Mouse (Mus musculus) 3T3-L1 (cell line): Measurements from ENCODE around the gene Fam184b.
A peak's percentile ranks its signal among the peaks of the same experiment; 100 is the strongest.

Experiments used
- DNase-seq: peaks from one replicate; pipeline ENCODE4 v3.0.0-alpha.2; 2015; ENCODE audit warnings: low read depth, low spot score

Gene Fam184b

DNA sequence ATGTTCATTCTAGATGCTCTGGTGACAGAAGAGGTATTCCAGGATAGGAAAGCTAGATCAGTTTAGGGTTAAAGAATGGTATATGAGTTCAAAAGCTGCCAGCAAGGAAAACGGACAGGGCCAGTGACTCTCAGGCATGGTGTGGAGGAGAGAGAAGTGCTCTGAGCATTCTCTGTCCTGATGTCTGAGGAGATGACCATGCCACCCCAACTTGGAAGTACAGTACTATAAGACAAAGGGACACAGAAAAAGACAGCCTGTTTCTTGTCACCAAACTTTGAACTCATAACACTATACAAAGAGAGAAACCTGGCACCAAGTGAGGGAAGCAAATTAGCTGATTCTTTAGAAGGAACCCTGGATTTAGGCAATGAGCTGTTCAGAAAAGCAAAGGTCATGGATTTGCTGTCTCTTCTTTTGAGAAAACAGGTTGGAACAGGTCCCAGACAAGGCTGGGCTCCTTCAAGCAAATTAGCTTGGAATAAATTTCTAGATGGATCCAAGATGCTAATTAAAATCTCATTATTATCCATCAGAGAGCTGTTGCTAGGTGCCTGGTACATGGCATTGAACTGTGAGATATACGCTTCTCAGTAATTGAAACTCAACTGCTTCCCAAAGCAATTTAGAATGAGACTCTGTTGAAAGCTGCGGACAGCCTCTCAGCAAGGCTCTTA lies 43.9 kb downstream of the Fam184b start:
- no peak for DNase-seq

DNA sequence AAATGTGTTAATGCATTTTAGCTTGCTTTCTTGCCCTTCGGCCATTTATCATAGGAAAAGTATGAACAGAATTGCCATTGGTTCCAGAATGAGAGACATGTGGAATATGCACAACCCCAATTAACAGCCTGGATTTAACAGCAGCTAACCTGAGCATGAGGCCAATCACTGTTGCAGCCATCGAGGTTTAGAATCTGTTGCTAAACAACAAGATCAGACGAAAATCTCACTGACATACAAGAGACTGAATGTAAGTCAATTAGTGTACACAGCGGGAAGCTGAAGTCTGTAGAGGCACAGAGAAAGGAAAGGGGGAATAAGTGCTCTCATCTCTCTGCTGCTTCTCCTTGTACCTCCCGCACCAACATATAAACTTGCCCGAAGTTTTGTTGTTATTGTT lies 46.1 kb downstream of the Fam184b start:
- no peak for DNase-seq

DNA sequence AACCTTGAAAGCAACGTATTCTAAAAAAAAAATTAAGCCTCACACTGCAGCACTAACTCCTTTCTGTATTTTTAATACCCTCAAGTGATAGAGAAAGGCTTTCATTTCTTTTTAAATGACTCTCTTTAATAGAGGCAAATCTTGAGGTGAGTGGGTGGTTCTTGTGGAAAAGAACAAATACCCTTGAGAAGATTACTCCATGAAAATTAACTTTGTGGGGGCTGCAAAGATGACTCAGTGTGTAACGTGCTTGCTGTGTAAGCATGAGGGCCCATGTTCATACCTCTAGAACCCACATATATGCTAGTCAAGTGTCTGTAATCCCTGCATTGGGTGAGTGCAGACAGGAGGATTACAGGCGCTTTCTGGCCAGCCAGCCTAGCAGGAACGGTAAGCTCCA lies 49.3 kb downstream of the Fam184b start:
- no peak for DNase-seq

DNA sequence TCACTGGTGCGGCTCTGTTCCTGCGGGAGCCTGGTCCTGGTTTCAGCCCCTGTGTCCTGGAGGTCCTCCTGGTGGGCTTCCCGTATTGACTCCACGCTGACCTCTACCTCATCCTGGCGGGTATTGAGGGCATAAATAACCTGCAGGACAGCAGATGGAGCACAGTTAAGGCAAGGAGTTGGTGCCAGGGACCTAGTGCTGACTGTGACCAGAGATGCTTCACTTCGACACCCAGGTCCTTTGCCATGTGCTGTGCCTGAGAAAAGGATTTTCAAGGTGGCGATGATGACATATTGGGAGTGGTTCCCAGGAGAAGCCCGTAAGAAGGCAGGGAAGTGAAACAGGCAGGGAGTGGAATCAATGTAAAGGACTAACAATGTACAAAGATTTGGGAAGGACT lies 54.8 kb downstream of the Fam184b start:
- no peak for DNase-seq

DNA sequence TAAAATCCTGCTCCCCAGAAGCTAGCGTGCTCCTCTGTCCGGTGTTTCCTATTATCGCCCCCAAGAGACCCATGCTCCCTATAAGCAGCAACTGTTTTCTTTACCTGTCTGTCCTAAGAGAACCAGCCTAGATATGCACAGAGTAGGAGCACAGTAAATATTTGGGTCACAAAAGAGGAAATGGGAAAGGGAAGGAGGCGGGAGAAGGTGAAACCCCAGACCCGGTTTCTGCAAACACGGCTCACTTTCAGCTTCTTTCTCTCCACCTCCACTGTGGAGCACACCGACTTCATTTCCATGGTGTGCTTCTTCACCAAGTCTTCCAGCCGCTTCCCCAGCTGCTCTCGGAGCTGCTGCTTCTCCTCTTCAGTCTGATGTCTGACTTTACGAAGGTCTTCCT lies 59.1 kb downstream of the Fam184b start:
- no peak for DNase-seq

DNA sequence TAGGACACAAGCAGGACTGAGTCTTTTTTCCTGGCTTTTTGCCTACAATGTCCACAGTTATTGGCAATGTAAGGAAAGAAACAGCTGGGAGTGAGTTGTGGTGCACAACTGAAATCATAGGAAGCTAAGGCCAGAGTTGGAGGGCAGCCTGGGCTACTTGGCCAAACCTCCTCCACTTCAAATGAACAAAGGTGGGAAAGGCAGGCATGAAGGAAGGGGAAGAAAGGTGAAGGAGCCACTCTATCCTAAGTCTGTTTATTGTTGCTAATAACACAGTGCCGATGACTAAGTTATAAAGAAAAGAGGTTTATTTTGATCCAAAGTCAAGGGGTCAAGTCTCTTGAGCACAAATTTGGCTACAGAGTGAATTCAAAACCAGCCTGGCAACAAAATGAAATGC lies 62.0 kb downstream of the Fam184b start:
- no peak for DNase-seq

DNA sequence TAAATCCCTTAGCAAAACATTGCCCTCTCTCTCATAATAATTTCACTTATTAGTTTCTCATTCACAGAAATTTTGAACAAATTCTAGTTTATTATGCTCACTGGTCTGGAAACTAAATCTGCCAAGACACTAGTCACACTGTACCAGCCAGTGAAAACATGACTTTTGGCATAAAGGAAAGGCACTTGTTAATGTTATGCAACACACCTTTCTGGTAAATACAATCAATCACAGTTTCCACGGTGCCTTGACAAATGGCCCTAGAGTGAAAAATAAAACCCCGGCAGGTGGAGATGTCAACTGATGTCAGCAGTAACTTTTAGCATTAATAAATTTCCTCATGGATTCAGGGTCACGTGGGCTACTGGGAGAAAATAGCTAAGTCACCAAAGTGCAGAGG lies 62.7 kb downstream of the Fam184b start:
- no peak for DNase-seq

DNA sequence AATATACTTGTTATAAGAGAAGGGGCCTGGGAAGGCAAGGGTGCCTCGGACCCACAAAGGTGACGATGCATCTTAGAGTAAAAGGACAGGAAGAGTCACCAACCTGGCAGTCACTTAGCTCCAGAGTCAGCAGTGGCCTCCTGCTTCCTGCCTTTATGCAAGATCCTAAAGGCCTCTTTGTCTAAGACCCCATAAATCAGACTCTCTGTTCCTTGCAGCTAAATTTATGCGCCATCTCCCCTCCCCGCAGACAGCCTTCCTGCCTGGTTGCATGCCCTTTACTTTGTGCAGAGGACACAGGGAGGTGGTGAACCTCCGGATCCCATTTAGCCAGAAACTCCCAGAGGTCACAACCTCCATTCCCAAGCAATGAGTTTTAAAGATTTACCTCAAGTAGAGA lies 66.6 kb downstream of the Fam184b start:
- no peak for DNase-seq

DNA sequence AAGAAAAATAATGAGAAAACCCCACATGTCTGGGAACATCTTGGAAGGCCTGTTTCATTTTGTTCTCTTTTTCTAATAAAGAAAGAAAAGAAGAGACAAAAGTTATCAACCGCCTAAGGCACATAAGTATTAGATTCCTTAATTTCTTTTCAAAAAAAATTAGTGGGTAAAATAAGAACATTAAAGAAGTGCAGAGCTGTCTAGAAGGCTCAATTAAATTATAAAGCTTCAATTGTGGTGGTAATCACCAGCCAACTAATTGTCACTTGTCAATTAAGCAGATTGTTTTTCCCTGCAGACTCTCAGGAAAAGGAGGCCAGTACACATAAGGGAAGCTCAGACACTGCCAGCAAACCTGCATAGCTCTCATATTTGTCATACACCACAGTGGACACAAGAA lies 73.6 kb downstream of the Fam184b start:
- DNase-seq, result no peak

DNA sequence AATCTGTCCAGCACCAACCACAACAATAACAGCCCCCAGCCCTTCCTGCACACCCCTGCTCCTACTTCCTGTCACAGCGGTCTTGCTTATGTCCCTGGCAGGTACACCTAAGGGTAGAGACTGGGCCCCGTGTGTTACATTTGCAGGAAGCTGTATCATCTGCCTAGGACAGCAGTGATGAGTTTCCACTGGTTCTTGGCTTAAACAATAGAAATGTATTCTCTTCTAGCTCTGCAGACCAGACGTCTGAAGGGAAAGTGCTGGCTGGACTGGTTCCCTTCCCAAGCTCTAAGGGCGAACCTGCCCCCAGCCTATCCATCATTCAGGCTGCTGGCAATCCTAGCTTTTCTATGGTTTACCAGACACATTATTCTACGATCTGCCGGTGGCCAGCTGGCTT lies 75.4 kb downstream of the Fam184b start:
- no peak for DNase-seq

DNA sequence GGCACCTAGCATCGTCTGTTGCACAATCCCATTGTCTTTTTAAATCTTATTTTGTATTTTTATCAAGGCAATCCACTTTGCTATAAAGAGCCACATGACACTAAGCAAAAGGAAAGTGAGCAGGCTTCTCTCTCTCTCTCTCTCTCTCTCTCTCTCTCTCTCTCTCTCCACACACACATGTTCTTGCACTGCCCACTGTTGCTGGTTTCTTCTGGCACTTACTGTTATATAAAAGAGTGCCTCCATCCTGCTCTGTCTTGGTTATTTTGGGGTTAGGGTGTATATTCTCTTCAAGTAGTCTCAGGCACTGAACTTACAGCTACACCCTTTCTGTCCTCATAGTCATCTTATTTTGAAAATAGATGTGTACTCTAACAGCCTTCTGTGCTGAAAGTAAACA lies 89.8 kb downstream of the Fam184b start:
- no peak for DNase-seq

DNA sequence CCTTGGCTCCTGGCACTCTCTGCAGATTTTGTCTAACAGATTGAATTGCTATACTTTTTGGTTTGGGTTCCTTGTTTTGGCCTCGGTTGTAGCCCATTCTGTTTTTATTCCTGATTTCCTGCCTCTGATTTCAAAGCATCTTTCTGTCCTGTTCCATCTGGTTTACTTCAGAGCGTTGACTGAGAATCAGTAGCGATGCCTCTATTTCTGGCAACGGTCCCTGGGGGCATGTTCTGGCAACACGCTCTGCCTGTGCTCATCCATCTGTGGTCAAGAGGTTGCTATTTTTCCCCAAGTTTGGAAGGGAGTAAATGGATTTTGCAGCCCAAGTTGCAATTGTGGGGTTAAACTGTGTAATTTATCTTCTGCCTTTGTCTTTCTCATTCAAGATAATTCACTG lies 96.0 kb downstream of the Fam184b start:
- DNase-seq, result no peak

DNA sequence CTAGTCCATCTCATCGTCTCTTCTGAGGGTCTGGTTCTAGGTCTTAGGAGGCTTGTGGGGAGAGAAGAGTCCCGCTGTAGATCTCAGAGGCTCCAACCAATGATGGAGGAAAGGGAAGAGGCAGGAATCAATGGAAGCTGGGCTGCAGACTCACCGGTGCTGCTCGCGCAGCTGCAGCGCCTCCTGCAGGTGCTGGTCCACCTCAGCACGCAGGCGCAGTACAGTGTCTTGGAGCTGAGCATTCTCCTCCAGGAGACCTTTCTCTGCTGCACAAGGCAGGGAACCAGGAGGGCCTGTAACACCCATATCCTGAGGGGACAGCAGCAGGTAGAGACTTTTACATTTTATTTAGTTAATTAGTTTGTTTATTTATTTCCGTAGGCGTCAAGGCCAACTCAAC lies 99.9 kb downstream of the Fam184b start:
- no peak for DNase-seq

DNA sequence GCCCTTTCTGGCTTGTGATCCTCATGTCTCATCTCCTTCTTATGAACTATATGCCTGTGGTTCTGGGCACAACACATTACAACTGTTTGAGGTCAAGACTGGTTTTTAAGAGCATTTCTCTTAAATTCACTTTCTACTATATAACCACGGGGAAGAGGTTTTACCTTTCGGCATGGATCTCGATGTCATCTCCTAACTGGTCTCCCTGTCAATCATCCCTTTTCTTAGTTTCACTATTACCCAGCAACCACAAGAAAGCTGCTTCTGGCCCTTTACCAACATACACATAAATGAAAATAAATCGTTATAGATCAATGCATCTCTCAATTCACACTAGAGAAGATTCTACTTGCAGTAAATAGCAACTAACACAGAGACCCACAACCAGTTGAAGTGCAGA lies 104.2 kb downstream of the Fam184b start:
- DNase-seq, result no peak

DNA sequence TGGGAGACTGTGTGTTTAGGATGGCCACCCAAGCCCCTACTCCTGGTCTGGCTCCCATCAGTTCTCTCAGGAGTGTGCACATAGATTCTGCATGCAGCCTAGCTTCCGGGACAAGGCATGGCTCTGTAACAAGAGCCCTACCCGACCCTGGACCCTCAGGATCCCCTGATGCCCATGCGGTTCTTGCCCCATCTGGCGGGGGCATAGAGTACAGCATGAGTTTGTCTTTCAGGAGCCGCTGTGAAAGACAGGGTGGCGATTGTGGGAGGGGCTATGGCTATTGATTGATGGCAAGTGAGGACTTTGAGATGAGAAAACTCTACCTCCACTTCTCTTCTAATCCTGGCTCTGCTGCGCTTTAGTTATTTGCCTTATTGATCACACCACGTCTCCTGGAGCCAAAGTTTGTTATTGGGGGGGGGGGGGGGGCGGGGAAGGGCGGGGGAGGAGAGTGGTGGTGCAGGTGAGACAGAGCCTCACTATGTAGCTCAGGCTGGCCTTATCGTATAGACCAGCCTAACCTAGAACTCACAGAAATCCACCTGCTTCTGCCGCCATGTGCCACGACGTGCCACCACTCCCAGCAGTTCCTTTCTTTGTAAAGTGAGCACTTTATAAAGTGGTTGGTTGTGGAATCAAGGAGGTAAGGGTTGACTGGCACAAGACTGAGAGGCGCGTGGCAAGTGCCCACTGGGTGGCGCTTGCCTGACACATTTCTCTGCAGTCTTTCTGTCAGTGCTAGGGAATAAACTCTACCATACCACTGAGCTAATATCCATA lies 104.9 kb downstream of the Fam184b start:
- peak; percentile 42 for DNase-seq

DNA sequence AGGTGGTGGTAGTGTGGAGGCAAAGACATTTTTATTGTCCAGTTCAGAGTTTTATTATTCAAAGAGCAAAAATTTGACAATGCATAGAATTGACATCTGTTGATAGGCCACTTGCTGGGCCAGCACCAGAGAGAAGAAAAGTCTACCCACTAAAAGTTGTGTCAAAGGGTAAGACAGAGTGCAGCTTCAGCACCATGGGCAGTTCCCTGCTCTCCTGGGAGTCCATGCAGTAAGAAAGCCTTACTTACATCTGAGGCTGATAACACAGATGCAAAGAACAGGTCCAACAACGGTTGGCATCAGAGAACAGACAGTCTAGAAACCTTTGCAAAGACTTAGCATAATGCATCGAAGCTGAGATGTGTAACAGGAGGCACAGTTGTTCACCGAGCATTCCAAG lies 109.7 kb downstream of the Fam184b start:
- peak; percentile 71 for DNase-seq

DNA sequence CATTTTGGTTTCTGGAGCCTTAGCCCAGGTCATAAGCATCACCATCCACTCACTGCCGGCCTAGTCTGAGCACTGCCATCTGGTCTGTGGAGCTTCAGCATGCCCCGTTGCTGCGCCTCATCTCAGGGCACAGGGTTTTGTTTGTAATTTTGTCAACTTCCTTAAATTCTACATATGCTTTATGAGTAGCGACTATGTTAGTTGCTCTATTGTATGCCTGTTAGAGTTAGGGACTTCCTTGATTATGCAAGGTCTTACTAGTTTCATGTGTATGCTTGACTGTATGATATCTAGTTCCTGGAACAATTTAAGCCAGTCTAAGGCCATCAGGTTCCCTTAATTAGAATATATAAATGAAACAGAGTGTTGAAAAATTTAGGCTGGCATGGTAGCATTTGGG lies 113.1 kb downstream of the Fam184b start:
- DNase-seq, result no peak

DNA sequence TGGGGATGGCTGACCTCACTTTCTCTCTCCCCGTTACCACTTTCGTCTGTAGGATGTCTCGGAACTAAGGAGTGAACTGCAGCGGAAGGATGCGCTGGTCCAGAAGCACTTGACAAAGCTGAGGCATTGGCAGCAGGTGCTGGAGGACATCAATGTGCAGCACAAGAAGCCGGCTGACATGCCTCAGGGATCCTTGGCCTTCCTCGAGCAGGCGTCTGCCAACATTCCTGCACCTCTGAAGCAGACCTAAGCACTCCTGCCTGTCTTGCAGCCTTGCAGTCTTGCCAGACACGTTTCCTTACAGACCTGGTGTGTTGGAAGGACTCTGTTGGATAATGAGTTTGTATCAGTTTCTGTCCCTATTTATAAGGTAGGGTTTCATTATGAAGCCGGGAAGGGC lies 114.3 kb downstream of the Fam184b start:
- DNase-seq, result no peak

DNA sequence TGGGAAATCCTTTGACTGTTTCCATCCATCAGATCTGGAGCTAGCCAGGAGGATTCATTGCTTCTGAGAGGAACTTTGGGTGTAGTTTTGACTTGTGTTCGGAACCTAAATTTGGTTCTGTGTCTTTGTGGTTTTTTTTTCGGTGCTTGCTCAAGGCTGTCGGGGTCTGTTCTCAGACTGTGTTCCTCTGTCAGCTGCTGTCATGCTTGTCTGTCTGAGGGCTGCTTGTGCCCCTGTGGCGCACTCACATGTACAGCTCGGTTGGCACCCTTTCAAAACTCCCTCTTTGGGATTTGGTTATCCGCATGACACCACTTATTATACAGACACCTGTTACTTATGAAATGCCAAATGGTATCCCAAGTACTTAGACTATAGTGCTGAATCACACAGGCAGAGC lies 117.8 kb downstream of the Fam184b start:
- peak; percentile 9 for DNase-seq

DNA sequence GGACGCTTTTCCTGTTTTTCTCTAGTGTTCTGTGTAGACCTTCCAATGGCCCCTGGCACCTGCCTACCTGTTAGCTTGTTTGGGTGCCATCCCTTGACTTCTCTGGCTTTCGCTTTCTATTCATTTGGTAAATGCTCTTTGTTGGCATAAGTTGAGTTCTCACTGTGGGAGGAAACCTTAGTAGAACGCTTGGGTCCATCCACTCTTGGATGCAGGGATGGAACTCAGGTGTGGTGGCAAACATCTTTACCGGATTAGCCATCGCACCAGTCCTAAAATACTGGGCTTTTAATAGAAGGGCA lies 118.7 kb downstream of the Fam184b start:
- DNase-seq, result peak; percentile 37

DNA sequence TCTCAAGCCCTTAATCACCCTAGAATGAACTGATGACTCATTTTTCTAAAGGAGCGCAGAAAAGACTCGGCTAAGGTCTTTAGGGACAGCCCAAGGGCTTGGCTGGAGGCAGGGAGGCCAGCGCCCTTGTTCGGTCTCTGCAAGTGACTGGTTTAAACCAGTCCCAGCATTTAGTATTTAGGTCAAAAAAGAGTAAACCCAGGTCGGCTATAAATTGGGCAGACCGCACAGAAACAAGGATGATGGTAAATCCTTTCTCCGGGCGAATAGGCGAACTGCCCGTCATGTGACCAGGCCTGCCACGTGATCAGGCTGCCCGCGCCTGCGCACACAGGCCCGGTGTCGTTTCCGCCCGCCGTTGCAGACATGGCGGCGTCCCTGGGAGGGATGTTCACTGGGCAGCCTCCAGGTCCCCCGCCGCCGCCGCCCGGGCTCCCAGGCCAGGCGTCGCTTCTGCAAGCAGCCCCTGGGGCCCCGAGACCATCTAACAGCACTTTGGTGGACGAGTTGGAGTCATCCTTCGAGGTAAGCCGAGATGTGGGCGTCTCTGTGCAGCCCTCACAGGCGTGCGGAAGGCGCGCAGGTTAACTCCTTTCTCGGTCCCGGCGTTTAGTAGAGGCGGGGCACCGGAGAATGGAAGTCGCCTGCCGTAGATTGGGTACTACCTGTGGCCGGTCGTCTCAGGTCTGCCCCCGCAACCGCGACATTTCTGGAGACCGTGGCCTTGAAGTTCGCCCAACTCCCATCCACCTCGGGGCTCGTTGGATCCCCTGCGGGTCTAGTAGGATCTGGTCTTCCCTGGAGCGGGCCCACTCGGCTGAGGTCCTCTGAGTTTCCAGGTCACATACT lies 119.2 kb downstream of the Fam184b start, which contains the start of gene Med28:
Gene Med28 (plus strand): TSS at position 270 of the 849 bp plus-strand sequence.
- peak; percentile 93 for DNase-seq

DNA sequence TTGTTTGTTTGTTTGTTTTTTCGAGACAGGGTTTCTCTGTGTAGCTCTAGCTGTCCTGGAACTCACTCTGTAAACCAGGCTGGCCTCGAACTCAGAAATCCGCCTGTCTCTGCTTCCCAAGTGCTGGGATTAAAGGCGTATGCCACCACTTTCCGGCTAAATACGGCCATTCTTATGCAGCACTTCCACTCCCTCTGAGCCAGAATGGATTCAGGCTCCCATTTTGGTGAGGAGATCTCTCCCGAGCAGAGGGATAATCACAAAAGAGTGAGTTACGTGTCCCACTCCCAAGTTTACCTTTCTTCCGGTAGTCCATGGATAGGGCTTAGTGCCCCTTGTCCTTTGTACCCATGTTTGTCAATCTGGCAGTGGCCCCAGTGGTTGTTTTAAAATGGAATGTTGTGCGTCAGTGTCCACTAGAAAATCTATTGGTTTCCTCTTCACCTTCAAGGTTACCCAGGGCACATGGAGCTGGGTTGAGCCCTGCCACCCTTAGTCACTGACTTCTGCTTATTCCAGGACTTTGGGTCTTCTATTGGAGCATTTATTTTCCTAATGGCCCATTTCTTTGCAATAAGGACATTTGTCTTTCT lies 124.2 kb downstream of the Fam184b start:
- no peak for DNase-seq
